Mouse (Mus musculus): ENCODE results near the gene Oxtr. TPM values are rescaled to one million over a fixed set of nuclear protein-coding genes. Genes with fewer than 3 reads are reported as not detected.

The Oxtr gene
- 30.0 TPM for polyA plus RNA-seq (2014; fragmentation: Illumina TruSeq; extraction: RNeasy Lipid Tissue Mini Kit (QIAGEN cat#74804); ENCODE audit: low read depth, low replicate concordance)

DNA sequence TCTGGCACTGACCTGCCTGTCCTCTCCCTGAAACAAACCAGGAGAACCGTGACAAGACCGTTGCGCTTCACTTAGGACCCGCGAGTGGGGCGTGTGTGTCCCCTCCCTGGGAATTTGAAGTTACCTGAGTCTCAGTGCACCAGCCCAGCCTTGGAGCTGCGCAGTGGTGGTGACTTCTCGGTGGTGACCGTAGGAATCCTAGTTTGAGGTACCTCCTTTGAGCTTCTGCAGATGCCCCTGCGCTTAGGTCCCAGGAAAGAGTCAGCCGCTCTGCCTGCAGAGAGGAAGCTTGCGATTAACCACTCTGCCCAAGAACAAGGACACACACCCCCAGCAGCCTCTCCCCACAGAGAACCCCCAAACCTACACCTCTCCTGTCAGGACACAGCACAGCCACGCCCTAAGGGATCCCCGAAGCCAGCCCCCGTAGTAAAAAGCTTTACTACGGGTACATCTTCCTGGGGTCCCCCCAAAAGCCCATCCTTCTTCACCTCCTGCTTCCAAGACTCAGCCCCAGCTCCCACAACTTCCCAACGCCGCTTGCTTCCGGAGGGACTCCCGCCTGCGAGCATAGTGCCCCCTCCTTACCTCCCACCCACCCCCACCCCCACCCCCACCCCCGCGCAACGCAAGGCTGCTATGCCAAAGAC, at the start of gene Oxtr:
Oxtr (minus strand) TSS at position 34 of the 650 bp plus-strand sequence.

DNA sequence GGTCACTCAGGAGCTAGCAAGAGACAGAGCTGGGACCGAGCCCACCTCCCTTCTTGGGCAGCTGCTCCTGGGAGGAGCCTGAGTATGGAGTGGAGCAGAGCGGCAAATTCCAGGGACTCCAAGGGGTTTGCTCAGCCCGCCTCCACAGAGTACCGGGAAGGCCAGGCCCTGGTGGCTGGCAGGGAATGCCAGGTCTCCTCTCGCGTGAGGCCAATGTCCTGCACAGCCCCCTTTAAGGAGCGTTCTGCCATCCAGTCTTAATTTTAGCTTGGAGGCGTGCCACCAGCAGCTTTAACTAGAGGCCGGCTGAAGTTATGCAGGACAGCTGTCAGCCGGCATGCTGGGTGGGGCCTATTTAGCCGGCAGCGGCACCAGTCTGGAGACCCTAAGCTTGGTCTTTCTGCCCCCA, 30.4 kb downstream of the Oxtr start, which contains the start of gene Cav3:
Cav3 (plus strand) TSS at position 165 of the 409 bp plus-strand sequence.

Other genes with a start within 250 kb of the Oxtr start
- gene Lmcd1, start 216.2 kb downstream of the Oxtr start, polyA plus RNA-seq (2014; fragmentation: Illumina TruSeq; extraction: RNeasy Lipid Tissue Mini Kit (QIAGEN cat#74804); ENCODE audit: low read depth, low replicate concordance) = 13.9 TPM
- 1.3 TPM for gene Ssu2, start 101.9 kb downstream of the Oxtr start, polyA plus RNA-seq (2014; fragmentation: Illumina TruSeq; extraction: RNeasy Lipid Tissue Mini Kit (QIAGEN cat#74804); ENCODE audit: low read depth, low replicate concordance)
- gene Cav3, start 30.4 kb downstream of the Oxtr start, polyA plus RNA-seq (2014; fragmentation: Illumina TruSeq; extraction: RNeasy Lipid Tissue Mini Kit (QIAGEN cat#74804); ENCODE audit: low read depth, low replicate concordance) = 2.4 TPM
- gene Rad18, start 206.7 kb upstream of the Oxtr start, polyA plus RNA-seq (2014; fragmentation: Illumina TruSeq; extraction: RNeasy Lipid Tissue Mini Kit (QIAGEN cat#74804); ENCODE audit: low read depth, low replicate concordance) = 7.2 TPM

Measured in adipose tissue, adult 10 weeks (tissue).